Mouse (Mus musculus): ENCODE measurements around the gene Stx16.

GRCm38 (mm10) chr2:174073156-174073790, 2.8 kb upstream of the Stx16 start:
- TF ChIP-seq CTCF (IDR thresholded peaks at IDR 0.05; ENCODE audit: insufficient read depth, low read depth, low read length), result no peak
- TF ChIP-seq POLR2A (IDR thresholded peaks at IDR 0.05; ENCODE audit: insufficient read depth, low read depth, low read length), result no peak

Measured in olfactory bulb, adult 2 months (tissue).